Mouse (Mus musculus): ENCODE results near the gene Sort1.

Gene Sort1

GRCm38 (mm10) chr3:108295379-108296219 is 11.7 kb downstream of the Sort1 start:
- peak; percentile 61 for DNase-seq (ENCODE audit: low spot score)

- no peak for DNase-seq (ENCODE audit: low spot score)
These were observed 12.6 kb downstream of the Sort1 start for GRCm38 (mm10) chr3:108296220-108297049.

DNA sequence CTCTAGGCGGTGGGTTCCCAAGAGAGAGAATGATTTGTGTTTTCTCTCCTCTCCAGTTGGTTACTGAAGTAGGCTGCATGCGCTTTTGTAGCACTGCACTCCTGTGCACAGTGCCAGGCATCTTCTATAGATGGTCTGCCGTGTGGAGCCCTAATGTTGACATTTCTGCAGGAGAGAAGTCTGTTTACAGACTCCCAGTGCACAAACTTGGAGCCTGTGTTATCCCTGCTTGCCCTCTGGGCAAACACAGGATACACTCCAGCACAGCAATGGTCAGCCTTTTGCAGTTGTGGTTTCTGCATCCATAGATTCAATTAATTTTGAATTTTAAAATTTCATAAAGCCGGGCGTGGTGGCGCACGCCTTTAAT is 13.2 kb downstream of the Sort1 start:
- no peak for DNase-seq (ENCODE audit: low spot score)

DNA sequence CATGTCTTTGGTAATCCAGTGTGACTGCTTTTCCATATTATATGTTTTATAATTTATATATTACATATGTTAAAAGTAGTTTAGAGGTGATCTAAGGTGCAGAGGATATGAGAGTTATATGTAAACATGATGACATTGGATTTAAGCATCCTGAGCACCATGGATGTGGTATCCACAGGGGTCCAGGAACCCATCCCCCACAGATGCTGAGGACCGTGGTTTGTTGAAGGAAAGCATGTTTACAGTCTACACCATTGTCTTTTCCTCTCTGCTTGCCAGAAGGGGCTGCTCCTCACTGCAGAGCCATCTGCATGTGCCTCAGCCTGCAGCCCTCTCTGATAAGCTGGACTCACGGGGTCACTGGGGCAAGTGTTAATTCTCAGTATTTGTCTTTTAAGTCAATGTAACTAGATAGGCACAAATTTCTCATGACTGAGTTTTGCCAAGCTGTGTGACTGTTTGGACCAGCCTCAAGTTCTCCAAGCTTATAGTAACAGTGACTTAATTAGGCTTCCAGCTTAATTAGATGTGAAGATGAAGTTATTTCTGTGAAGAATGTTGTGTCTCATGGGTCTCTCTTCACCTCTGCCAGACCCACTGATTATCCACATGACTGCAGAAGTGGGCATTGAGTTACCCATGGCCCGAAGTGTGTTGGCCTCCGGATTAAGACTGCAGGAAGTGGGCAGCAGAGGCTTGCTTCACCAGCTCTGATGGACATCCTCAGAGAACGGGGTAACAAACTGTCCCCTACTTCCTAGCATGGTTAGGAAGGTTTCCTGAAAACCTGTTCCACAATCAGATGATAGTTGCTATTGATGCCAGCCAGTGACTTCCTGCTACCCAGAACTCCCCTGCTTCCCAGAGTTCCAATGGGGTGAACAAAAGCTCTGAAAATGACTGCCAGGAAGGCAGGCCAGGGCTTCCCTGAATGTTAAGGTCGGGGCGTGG is 14.0 kb downstream of the Sort1 start:
- no peak for DNase-seq (ENCODE audit: low spot score)

DNA sequence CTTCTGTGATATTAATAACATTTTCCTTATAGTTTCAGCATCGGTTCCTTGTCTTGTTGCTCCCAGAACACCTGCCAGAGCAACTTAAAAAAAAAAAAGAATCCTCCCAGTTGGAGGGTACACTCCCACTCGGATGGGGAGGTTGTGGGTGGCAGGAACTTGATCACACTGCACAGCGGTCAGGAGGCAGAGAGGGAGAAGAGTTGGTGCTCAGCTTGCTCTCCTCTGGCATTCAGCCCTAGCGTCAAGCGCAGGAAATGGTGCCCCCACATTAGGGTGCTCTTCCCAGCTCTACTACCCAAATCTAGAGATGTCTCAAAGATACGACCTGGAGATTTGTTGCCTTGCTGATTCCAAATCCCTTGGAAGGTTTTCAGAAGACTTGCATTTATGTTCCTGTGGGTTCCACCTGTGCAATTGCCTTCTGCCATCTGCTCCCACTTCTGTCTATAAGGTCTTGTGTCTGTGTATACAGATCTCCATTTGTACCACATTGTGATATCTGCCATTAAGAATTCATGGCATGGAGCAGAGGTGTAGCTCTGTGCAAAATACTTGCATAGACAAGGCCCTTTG is 16.7 kb downstream of the Sort1 start:
- DNase-seq (ENCODE audit: low spot score), result no peak

DNA sequence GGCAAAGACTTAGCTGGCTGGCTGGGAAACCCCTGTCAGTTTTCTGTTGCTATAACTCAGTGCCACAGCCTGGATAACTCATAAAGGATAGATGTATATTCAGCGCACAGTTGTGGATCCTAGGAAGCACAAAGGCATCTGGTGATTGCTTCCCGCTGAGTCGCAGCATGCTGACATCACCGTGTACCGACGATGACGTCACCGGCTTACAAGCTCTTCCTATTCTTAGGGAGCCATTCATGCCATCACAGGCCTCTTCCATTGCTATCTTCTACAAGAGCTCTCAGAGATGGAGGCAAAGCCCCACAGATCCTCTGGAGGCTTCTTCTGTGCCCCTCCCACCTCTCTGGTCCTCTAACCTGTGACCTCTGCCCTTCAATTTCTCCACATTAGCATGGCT is 19.8 kb downstream of the Sort1 start:
- DNase-seq (ENCODE audit: low spot score), result no peak

DNA sequence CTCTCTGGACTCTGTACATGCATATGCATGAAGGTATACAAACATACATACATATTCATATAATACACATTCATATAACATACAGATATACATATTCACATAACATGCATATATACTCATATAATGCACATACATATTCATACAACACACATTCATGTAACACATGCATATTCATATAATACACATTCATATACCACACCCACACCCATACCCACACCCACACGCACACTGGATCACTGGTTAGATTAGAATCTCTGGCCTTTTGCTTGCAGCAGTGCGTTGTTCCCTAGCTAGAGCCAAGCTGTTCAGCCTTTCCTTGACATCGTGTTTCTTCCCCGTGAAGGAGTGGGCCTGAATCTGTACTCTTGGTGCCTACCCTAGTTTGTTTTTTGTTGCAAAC is 20.9 kb downstream of the Sort1 start:
- DNase-seq (ENCODE audit: low spot score), result no peak

DNA sequence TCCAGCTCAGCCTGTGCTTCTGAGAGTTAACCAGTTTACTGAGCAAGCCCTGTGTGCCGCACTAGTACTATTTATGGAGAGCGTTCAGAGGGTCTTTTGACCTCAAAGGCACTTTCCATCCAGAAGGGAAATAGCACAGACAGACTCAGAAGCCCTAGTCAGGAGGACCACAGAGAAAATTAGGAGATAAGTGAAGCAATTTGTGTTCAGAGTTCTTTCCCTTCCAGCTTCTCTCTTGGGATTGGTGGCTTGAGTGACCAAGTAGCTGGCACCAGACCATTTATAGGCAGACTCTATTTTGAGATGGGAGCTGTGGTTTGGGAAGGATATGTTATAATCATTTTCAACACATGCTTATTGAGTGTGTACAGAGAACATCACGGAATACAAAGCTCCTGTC is 22.5 kb downstream of the Sort1 start:
- DNase-seq (ENCODE audit: low spot score), result no peak

- DNase-seq (ENCODE audit: low spot score), result no peak
These were observed 23.6 kb downstream of the Sort1 start for GRCm38 (mm10) chr3:108307485-108307884.

GRCm38 (mm10) chr3:108310921-108311341 is 27.0 kb downstream of the Sort1 start:
- DNase-seq (ENCODE audit: low spot score), result no peak

GRCm38 (mm10) chr3:108311688-108312087 is 27.8 kb downstream of the Sort1 start:
- DNase-seq (ENCODE audit: low spot score), result no peak

GRCm38 (mm10) chr3:108312414-108312813 is 28.5 kb downstream of the Sort1 start:
- no peak for DNase-seq (ENCODE audit: low spot score)

GRCm38 (mm10) chr3:108313138-108313537 is 29.3 kb downstream of the Sort1 start:
- DNase-seq (ENCODE audit: low spot score), result no peak

DNA sequence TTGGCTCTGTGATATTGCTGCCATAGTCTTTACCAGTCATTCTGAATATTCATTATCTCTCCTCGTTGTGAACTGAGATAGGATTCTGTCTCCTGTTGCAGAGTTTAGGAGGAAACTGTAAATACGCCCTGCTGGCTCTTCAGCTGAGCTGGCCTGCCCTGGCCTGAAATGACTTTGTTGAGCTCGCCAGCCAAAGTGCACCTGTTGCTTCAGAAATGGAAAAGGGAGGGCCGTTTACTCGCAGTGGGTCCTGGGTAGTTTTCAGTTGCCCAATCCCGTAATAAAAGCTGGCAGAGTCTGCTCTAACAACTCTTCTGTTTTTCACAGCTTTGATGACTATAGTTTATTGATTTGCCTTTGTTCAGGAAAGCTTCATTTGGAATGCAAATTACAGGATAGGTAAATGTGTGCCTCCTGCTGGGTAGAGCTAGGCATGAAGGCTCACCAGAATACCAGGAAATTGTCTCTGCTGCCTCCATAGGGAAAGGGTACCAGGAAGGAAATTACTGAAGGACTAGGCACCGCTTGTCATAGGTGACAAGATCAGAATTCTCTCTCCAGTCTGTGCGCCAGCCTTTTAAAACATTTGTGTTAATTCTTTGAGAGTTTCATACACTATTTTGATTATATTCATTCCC is 30.3 kb downstream of the Sort1 start:
- DNase-seq (ENCODE audit: low spot score), result no peak

DNA sequence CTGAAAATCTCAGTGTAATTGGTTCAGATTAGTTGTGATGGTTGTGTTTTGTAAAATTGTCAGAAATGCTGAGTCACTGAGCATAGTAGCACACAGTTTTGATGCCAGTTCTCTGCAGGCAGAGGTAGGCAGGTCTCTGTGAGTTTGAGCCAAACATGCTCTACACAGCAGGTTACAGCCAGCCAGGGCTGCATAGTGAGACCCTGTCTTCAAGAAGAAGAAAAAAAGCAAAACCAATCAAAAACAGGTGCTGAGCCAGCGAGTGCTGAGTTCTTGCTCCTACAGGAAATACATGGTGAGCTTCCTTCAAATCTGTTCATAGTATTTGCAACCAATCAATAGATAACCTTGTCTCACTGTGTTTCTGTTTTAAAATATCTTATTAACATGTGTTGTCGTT is 34.6 kb downstream of the Sort1 start:
- no peak for DNase-seq (ENCODE audit: low spot score)

DNA sequence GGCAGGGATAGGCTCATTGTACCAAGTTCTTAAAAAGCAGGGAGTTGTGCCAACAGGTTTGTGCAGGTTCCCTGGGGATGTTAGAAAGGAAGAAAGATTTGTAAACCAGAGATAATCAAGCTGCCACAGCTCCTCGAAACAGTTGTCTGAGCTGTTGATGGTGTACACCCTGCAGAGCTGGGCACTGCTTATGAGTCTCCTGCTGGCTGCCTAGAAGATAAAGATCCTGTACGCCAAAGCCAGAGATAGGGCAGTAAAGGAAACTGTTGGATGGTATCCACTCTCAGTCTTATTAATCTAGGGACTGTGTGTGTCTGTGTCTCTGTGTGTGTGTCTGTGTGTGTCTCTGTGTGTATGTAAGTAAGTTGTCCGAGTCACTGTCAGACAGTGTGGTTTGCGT is 37.8 kb downstream of the Sort1 start:
- no peak for DNase-seq (ENCODE audit: low spot score)

DNA sequence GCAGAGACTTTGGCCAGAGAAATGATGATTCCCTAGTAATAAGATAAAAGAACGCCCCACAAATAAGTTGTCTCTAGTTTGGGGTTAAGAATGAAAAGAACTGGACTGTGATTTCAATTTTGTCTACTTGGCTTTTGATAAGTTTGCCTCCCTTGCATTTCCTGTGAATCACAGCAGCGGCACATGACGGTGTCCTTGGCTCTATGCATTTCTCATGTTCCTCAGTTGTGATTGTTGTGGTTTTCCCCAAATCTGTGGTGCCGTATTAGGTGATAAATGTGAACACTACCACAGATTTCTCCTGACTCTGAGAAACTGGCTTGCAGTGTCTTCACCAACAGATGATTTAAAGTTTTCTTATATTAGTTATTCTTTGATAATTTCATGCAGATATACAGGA is 38.3 kb downstream of the Sort1 start:
- DNase-seq (ENCODE audit: low spot score), result no peak

GRCm38 (mm10) chr3:108322962-108323361 is 39.1 kb downstream of the Sort1 start:
- no peak for DNase-seq (ENCODE audit: low spot score)

DNA sequence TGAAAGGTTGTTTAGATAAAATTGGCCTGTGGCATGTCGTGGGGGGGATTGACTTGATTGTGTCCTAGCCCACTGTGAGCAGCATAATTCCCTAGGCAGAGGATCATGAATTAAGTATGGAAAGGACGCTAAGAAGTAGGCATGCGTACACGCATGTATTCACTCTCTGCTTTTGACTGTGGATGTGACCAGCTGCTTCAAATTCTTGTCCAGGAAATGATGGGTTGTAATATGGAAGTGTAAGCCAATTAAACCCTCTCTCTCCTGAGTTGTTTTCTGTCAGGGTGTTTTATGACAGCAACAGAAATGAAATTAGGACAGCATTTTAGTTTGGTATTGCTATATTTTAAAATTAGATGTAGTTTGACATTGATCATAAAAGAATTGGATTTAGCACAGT is 41.0 kb downstream of the Sort1 start:
- no peak for DNase-seq (ENCODE audit: low spot score)

- DNase-seq (ENCODE audit: low spot score), result no peak
These were observed 41.6 kb downstream of the Sort1 start for GRCm38 (mm10) chr3:108325521-108325920.

DNA sequence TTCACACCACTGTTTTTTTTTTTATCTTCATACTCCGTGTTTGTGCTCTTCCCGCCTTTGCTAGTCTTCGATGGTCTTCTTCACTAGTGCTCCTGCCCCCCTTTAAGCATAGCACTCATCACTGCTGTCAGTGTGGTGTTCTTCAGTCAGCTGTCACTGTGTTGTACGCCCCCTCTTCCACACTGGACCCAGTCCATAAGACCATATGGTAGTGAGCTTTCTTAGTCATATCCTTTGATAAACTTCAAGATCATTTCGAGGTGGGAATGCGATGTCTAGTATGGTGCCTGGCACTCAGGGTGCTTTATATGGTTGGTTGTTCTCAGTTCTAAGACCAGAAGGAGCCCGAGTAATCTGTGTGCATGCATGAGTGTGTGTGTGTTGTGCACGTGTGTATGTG is 43.4 kb downstream of the Sort1 start:
- no peak for DNase-seq (ENCODE audit: low spot score)
